Mouse (Mus musculus): ENCODE data around the gene Atp6v1d. TPM values are rescaled to one million over a fixed set of nuclear protein-coding genes. Genes with fewer than 3 reads are reported as not detected.

Atp6v1d gene
- 124 and 138 TPM in 2 replicates for polyA plus RNA-seq (2015; fragmentation: Nextera tagmentation; extraction: Ambion mirVana)

- H3K4me1 ChIP-seq (replicated peaks; ENCODE audit: control insufficient read depth, insufficient read depth, low read length) = no peaks in the 10 kb centered on the region; the same call in 1 of the 2 replicates
- WGBS = 0% methylated on average over 55 of the region's 55 CpGs
- no peaks in the 10 kb centered on the region for H3K36me3 ChIP-seq (ENCODE audit: control insufficient read depth, insufficient read depth)
- peak within 1 kb of the TSS; percentile 84 for H3K27ac ChIP-seq (ENCODE audit: low read depth, low read length)
- H3K9ac ChIP-seq (ENCODE audit: low read depth, low read length) = peak within 1 kb of the TSS; percentile 86
- TF ChIP-seq CTCF (IDR thresholded peaks at IDR 0.05; ENCODE audit: low read depth) = peak; percentile 94
- H3K4me2 ChIP-seq (replicated peaks; ENCODE audit: low read depth) = peak within 1 kb of the TSS; percentile 71
- peak; percentile 100 for ATAC-seq
- no peaks in the 10 kb centered on the region for H3K27me3 ChIP-seq (replicated peaks; ENCODE audit: control insufficient read depth, insufficient read depth, low read length)
- H3K4me3 ChIP-seq (ENCODE audit: low read depth, low read length) = peak within 1 kb of the TSS; percentile 89
- H3K9me3 ChIP-seq (ENCODE audit: control insufficient read depth) = no peaks in the 10 kb centered on the region
Observed at GRCm38 (mm10) chr12:78861496-78862253, at the start of gene Atp6v1d, which contains the start of gene Eif2s1. Atp6v1d (minus strand) TSS chr12:78861638. Eif2s1 (plus strand) TSS chr12:78861819.

GRCm38 (mm10) chr12:78910684-78911461, 49.4 kb upstream of the Atp6v1d start:
- 15% methylated on average over 16 of the region's 16 CpGs for WGBS
- peak overlapping the region; percentile 70 for H3K27ac ChIP-seq (ENCODE audit: low read depth, low read length)
- TF ChIP-seq CTCF (IDR thresholded peaks at IDR 0.05; ENCODE audit: low read depth) = no peak
- H3K9ac ChIP-seq (ENCODE audit: low read depth, low read length) = peak overlapping the region; percentile 44
- ATAC-seq = peak; percentile 59
- peaks cover 2% of the 10 kb centered on the region; the same call in 1 of the 2 replicates for H3K4me1 ChIP-seq (replicated peaks; ENCODE audit: control insufficient read depth, insufficient read depth, low read length)
- H3K27me3 ChIP-seq (replicated peaks; ENCODE audit: control insufficient read depth, insufficient read depth, low read length) = no peaks in the 10 kb centered on the region
- H3K4me2 ChIP-seq (replicated peaks; ENCODE audit: low read depth) = peak overlapping the region; percentile 74
- H3K4me3 ChIP-seq (ENCODE audit: low read depth, low read length) = peak overlapping the region; percentile 35
- no peaks in the 10 kb centered on the region for H3K9me3 ChIP-seq (ENCODE audit: control insufficient read depth)
- no peaks in the 10 kb centered on the region for H3K36me3 ChIP-seq (ENCODE audit: control insufficient read depth, insufficient read depth)

GRCm38 (mm10) chr12:78908081-78908605, 46.7 kb upstream of the Atp6v1d start:
- H3K4me3 ChIP-seq (ENCODE audit: low read depth, low read length) = no peak overlapping the region
- H3K9me3 ChIP-seq (ENCODE audit: control insufficient read depth) = no peaks in the 10 kb centered on the region
- no peak overlapping the region for H3K9ac ChIP-seq (ENCODE audit: low read depth, low read length)
- no peaks in the 10 kb centered on the region for H3K36me3 ChIP-seq (ENCODE audit: control insufficient read depth, insufficient read depth)
- WGBS = 76% methylated on average over 6 of the region's 6 CpGs
- ATAC-seq = no peak
- no peak overlapping the region for H3K27ac ChIP-seq (ENCODE audit: low read depth, low read length)
- H3K4me1 ChIP-seq (replicated peaks; ENCODE audit: control insufficient read depth, insufficient read depth, low read length) = peaks cover 2% of the 10 kb centered on the region; the same call in 1 of the 2 replicates
- H3K27me3 ChIP-seq (replicated peaks; ENCODE audit: control insufficient read depth, insufficient read depth, low read length) = no peaks in the 10 kb centered on the region
- no peak overlapping the region for H3K4me2 ChIP-seq (replicated peaks; ENCODE audit: low read depth)
- TF ChIP-seq CTCF (IDR thresholded peaks at IDR 0.05; ENCODE audit: low read depth) = no peak

GRCm38 (mm10) chr12:78906707-78907162, 45.3 kb upstream of the Atp6v1d start, which contains the start of gene Plek2:
Plek2 (minus strand) TSS chr12:78906964.
- H3K36me3 ChIP-seq (ENCODE audit: control insufficient read depth, insufficient read depth) = no peaks in the 10 kb centered on the region
- no peak within 1 kb of the TSS for H3K27ac ChIP-seq (ENCODE audit: low read depth, low read length)
- 3% methylated on average over 38 of the region's 38 CpGs for WGBS
- H3K4me1 ChIP-seq (replicated peaks; ENCODE audit: control insufficient read depth, insufficient read depth, low read length) = peaks cover 2% of the 10 kb centered on the region; the same call in 1 of the 2 replicates
- H3K9me3 ChIP-seq (ENCODE audit: control insufficient read depth) = no peaks in the 10 kb centered on the region
- ATAC-seq = peak; percentile 64
- H3K4me3 ChIP-seq (ENCODE audit: low read depth, low read length) = peak within 1 kb of the TSS; percentile 47
- H3K4me2 ChIP-seq (replicated peaks; ENCODE audit: low read depth) = peak within 1 kb of the TSS; percentile 85
- H3K9ac ChIP-seq (ENCODE audit: low read depth, low read length) = peak within 1 kb of the TSS; percentile 42
- H3K27me3 ChIP-seq (replicated peaks; ENCODE audit: control insufficient read depth, insufficient read depth, low read length) = no peaks in the 10 kb centered on the region
- TF ChIP-seq CTCF (IDR thresholded peaks at IDR 0.05; ENCODE audit: low read depth) = peak; percentile 73

GRCm38 (mm10) chr12:78904499-78904898, 43.1 kb upstream of the Atp6v1d start:
- H3K9ac ChIP-seq (ENCODE audit: low read depth, low read length) = no peak overlapping the region
- no peak for TF ChIP-seq CTCF (IDR thresholded peaks at IDR 0.05; ENCODE audit: low read depth)
- no peaks in the 10 kb centered on the region for H3K27me3 ChIP-seq (replicated peaks; ENCODE audit: control insufficient read depth, insufficient read depth, low read length)
- H3K4me1 ChIP-seq (replicated peaks; ENCODE audit: control insufficient read depth, insufficient read depth, low read length) = no peaks in the 10 kb centered on the region
- no peak for ATAC-seq
- no peaks in the 10 kb centered on the region for H3K36me3 ChIP-seq (ENCODE audit: control insufficient read depth, insufficient read depth)
- no peaks in the 10 kb centered on the region for H3K9me3 ChIP-seq (ENCODE audit: control insufficient read depth)
- no peak overlapping the region for H3K4me3 ChIP-seq (ENCODE audit: low read depth, low read length)
- no peak overlapping the region for H3K4me2 ChIP-seq (replicated peaks; ENCODE audit: low read depth)
- no peak overlapping the region for H3K27ac ChIP-seq (ENCODE audit: low read depth, low read length)
- WGBS = 83% methylated on average over 7 of the region's 7 CpGs

- WGBS = 86% methylated on average over 4 of the region's 4 CpGs
- Histone ChIP-seq H3K9ac (ENCODE audit: low read depth, low read length) (no peak overlapping the region), H3K9me3 (ENCODE audit: control insufficient read depth) (no peaks in the 10 kb centered on the region), H3K4me2 (replicated peaks; ENCODE audit: low read depth) (no peak overlapping the region), H3K36me3 (ENCODE audit: control insufficient read depth, insufficient read depth) (no peaks in the 10 kb centered on the region), H3K4me3 (ENCODE audit: low read depth, low read length) (no peak overlapping the region), H3K27ac (ENCODE audit: low read depth, low read length) (no peak overlapping the region), H3K27me3 (replicated peaks; ENCODE audit: control insufficient read depth, insufficient read depth, low read length) (no peaks in the 10 kb centered on the region), H3K4me1 (replicated peaks; ENCODE audit: control insufficient read depth, insufficient read depth, low read length) (no peaks in the 10 kb centered on the region)
- no peak for ATAC-seq
- TF ChIP-seq CTCF (IDR thresholded peaks at IDR 0.05; ENCODE audit: low read depth) = no peak
Observed at GRCm38 (mm10) chr12:78903313-78903712, 41.9 kb upstream of the Atp6v1d start.
